Mouse (Mus musculus): ENCODE measurements around the gene Fam83c. TPM values are rescaled to one million over a fixed set of nuclear protein-coding genes. Genes with fewer than 3 reads are reported as not detected.

Gene Fam83c
- polyA plus RNA-seq (2014; fragmentation: Nextera tagmentation; extraction: Ambion mirVana) = 0.15 and 0.27 TPM in 2 replicates

- DNase-seq (ENCODE audit: low spot score) (no peak), ATAC-seq (ENCODE audit: insufficient read depth, low FRiP score, low TSS enrichment) (no peak)
- Histone ChIP-seq H3K4me1 (ENCODE audit: control insufficient read depth, insufficient read depth, low read length) (no peaks in the 10 kb centered on the region), H3K4me3 (ENCODE audit: low read depth, low read length) (no peak within 1 kb of the TSS), H3K27me3 (ENCODE audit: control insufficient read depth, insufficient read depth, low read length) (no peaks in the 10 kb centered on the region), H3K9me3 (ENCODE audit: control insufficient read depth, low read length) (no peaks in the 10 kb centered on the region), H3K36me3 (ENCODE audit: control insufficient read depth, insufficient read depth, low read length) (no peaks in the 10 kb centered on the region), H3K4me2 (ENCODE audit: low read depth) (no peak within 1 kb of the TSS), H3K27ac (ENCODE audit: low read depth, low read length) (no peak within 1 kb of the TSS), H3K9ac (ENCODE audit: low read length) (no peak within 1 kb of the TSS)
- WGBS = 59% methylated on average over 9 of the region's 9 CpGs
These were observed at the start of gene Fam83c for GRCm38 (mm10) chr2:155834732-155835131. Gene Fam83c, minus strand, starts transcription at chr2:155834854.

DNA sequence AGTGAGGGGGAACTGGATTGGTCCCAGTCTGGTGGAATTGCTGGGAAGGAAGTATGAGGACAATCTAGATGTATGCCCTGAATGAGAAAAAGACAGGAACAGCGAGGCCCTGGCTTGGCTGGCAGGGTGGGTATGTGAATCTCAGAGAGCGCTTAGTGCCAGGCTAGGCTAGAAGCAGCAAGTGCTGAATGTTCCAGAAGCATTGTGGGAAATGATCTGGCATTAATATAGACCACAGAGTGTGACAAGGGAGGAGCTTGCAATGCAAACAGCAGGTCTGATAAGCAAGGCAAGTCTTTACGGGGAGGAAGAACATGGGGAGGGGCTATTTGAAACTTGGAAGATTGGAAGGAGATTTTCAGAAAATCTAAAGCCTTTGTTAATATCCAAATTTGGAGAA lies 47.4 kb upstream of the Fam83c start:
- no peak for DNase-seq (ENCODE audit: low spot score)
- Histone ChIP-seq H3K4me2 (ENCODE audit: low read depth) (no peak overlapping the region), H3K27ac (ENCODE audit: low read depth, low read length) (no peak overlapping the region), H3K27me3 (ENCODE audit: control insufficient read depth, insufficient read depth, low read length) (no peaks in the 10 kb centered on the region), H3K4me1 (ENCODE audit: control insufficient read depth, insufficient read depth, low read length) (no peaks in the 10 kb centered on the region), H3K36me3 (ENCODE audit: control insufficient read depth, insufficient read depth, low read length) (peaks cover 3% of the 10 kb centered on the region; the same call in 1 of the 2 replicates), H3K4me3 (ENCODE audit: low read depth, low read length) (no peak overlapping the region), H3K9me3 (ENCODE audit: control insufficient read depth, low read length) (no peaks in the 10 kb centered on the region), H3K9ac (ENCODE audit: low read length) (no peak overlapping the region)
- WGBS = 87% methylated on average over 3 of the region's 3 CpGs
- ATAC-seq (ENCODE audit: insufficient read depth, low FRiP score, low TSS enrichment) = no peak

DNA sequence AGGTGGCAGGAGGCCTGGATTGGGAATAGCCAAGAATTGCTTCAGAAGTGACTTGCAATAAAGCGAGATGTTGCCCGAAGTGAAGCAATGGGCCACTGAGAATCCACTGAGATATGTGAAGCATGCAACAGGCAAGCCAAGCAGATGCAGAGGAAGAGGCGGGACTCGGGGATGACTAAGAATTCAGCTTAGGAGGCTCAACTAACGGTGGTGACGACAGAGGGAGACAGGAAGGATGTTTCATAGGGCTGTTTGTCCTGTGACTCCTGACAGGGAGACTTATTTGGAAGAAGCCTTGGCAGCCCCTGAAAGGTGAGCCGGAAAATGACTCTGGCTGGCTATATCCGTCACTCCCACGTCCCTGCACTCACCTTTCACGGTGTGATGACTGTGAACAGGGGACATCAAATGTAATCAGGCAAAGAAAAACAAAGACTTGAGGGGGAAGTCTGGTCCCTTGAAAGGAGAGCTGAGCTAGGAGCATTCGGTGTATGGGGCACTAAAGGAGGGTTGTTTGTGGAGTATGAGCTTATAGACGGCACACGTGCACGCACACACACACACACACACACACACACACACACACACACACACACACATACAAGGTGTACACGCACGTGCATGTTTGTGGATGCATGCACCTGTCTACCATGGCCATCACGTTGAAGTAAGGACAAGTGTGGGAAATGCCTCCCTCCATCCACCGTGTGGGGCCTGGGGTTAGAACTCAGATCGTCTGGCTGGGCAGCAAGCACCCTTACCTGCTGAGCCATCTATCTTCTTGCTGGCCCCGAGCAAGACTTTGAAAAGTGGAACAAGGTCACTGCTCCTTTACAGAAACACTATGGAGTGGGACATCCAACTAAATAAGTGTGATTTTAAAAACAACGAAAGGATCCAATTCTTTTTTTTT lies 44.6 kb upstream of the Fam83c start:
- no peak for DNase-seq (ENCODE audit: low spot score)
- H3K4me2 ChIP-seq (ENCODE audit: low read depth) = no peak overlapping the region
- ATAC-seq (ENCODE audit: insufficient read depth, low FRiP score, low TSS enrichment) = no peak
- no peaks in the 10 kb centered on the region for H3K36me3 ChIP-seq (ENCODE audit: control insufficient read depth, insufficient read depth, low read length)
- H3K27ac ChIP-seq (ENCODE audit: low read depth, low read length) = no peak overlapping the region
- H3K9ac ChIP-seq (ENCODE audit: low read length) = no peak overlapping the region
- H3K27me3 ChIP-seq (ENCODE audit: control insufficient read depth, insufficient read depth, low read length) = no peaks in the 10 kb centered on the region
- WGBS = 83% methylated on average over 20 of the region's 21 CpGs
- H3K9me3 ChIP-seq (ENCODE audit: control insufficient read depth, low read length) = no peaks in the 10 kb centered on the region
- H3K4me1 ChIP-seq (ENCODE audit: control insufficient read depth, insufficient read depth, low read length) = no peaks in the 10 kb centered on the region
- H3K4me3 ChIP-seq (ENCODE audit: low read depth, low read length) = no peak overlapping the region

DNA sequence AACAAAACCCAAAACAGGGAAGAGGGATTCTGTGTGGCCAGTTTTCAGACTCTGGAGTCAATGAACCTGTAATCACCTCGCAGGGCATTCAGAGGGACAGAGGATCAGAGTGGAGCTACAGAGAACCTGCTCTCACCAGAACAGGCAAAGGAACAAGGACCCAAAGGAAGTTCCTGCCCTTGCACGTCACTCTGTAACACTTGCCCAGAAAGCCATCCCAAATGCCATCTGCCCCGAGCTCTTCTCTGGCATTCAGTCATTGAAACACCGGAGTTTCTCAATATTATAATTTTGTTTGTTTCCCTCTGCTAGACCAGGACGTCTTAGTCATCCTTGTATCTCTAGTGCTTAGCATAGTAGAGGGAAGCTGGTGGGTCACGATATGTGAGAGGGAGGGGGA lies 39.0 kb upstream of the Fam83c start:
- Histone ChIP-seq H3K36me3 (ENCODE audit: control insufficient read depth, insufficient read depth, low read length) (no peaks in the 10 kb centered on the region), H3K27me3 (ENCODE audit: control insufficient read depth, insufficient read depth, low read length) (no peaks in the 10 kb centered on the region), H3K4me3 (ENCODE audit: low read depth, low read length) (no peak overlapping the region), H3K9ac (ENCODE audit: low read length) (no peak overlapping the region), H3K9me3 (ENCODE audit: control insufficient read depth, low read length) (no peaks in the 10 kb centered on the region), H3K4me2 (ENCODE audit: low read depth) (no peak overlapping the region), H3K4me1 (ENCODE audit: control insufficient read depth, insufficient read depth, low read length) (peaks cover 8% of the 10 kb centered on the region; the same call in 1 of the 2 replicates), H3K27ac (ENCODE audit: low read depth, low read length) (0 out of 2 replicates have a peak overlapping the region, but pooled peaks have one; percentile 69)
- WGBS = 88% methylated on average over 6 of the region's 6 CpGs
- DNase-seq (ENCODE audit: low spot score) = no peak
- no peak for ATAC-seq (ENCODE audit: insufficient read depth, low FRiP score, low TSS enrichment)

DNA sequence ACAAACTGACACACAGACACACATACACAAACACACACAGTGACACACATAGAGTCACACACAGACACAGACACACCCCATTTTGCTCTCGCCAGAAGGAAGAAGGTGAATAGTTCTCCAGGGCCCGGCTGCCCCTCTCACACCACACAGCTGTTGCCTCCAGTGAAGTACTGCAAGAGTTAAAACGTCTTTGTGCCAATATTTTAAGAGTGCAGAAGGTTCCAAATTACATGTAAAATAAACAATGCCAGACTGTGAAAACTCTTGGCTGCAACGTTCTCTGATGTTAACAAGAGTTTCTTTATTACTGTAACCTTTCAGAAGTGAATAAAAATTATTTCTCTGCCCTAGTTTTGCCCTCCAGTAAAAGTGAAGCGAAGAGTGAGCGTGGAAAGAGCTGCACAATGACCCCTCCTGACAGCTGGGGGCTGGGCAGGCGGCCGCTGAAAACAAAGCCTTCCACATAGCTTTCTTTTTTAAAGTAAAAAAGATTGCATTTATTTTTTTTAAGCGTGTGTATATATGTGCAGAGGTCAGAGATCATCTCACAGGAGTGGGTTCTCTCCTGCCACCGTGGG lies 38.4 kb upstream of the Fam83c start:
- Histone ChIP-seq H3K9me3 (ENCODE audit: control insufficient read depth, low read length) (no peaks in the 10 kb centered on the region), H3K4me1 (ENCODE audit: control insufficient read depth, insufficient read depth, low read length) (peaks cover 8% of the 10 kb centered on the region; the same call in 1 of the 2 replicates), H3K4me3 (ENCODE audit: low read depth, low read length) (no peak overlapping the region), H3K9ac (ENCODE audit: low read length) (no peak overlapping the region), H3K27ac (ENCODE audit: low read depth, low read length) (peak overlapping the region; percentile 69), H3K27me3 (ENCODE audit: control insufficient read depth, insufficient read depth, low read length) (no peaks in the 10 kb centered on the region), H3K4me2 (ENCODE audit: low read depth) (no peak overlapping the region), H3K36me3 (ENCODE audit: control insufficient read depth, insufficient read depth, low read length) (no peaks in the 10 kb centered on the region)
- 52% methylated on average over 10 of the region's 10 CpGs for WGBS
- DNase-seq (ENCODE audit: low spot score) = no peak
- no peak for ATAC-seq (ENCODE audit: insufficient read depth, low FRiP score, low TSS enrichment)

DNA sequence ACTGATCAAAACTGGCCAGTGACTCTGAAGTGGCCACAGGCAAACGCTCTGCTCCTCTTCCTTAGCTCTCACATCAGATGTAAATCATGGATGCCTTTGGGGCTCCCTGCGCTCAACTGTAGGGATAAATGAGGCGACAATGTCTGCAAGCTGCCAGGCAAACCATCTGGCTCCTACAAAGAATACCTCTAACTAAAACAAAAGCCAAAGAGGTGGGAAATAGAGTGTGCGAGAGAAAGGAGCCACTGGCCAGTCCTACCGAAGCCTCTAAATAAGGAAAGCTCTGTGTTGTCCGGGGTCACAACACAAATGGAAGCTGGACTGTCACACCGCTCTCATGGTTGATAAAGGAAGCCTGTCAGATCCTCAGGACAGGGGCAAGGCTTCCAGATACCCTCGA lies 37.8 kb upstream of the Fam83c start:
- H3K27ac ChIP-seq (ENCODE audit: low read depth, low read length) = peak overlapping the region; percentile 69
- H3K4me3 ChIP-seq (ENCODE audit: low read depth, low read length) = no peak overlapping the region
- no peaks in the 10 kb centered on the region for H3K9me3 ChIP-seq (ENCODE audit: control insufficient read depth, low read length)
- ATAC-seq (ENCODE audit: insufficient read depth, low FRiP score, low TSS enrichment) (no peak), DNase-seq (ENCODE audit: low spot score) (no peak)
- 52% methylated on average over 8 of the region's 8 CpGs for WGBS
- H3K4me2 ChIP-seq (ENCODE audit: low read depth) = no peak overlapping the region
- no peak overlapping the region for H3K9ac ChIP-seq (ENCODE audit: low read length)
- H3K27me3 ChIP-seq (ENCODE audit: control insufficient read depth, insufficient read depth, low read length) = no peaks in the 10 kb centered on the region
- no peaks in the 10 kb centered on the region for H3K36me3 ChIP-seq (ENCODE audit: control insufficient read depth, insufficient read depth, low read length)
- peaks cover 8% of the 10 kb centered on the region; the same call in 1 of the 2 replicates for H3K4me1 ChIP-seq (ENCODE audit: control insufficient read depth, insufficient read depth, low read length)

- 76% methylated on average over 5 of the region's 5 CpGs for WGBS
- Histone ChIP-seq H3K9me3 (ENCODE audit: control insufficient read depth, low read length) (no peaks in the 10 kb centered on the region), H3K36me3 (ENCODE audit: control insufficient read depth, insufficient read depth, low read length) (no peaks in the 10 kb centered on the region), H3K27ac (ENCODE audit: low read depth, low read length) (no peak overlapping the region), H3K4me3 (ENCODE audit: low read depth, low read length) (no peak overlapping the region), H3K4me2 (ENCODE audit: low read depth) (no peak overlapping the region), H3K27me3 (ENCODE audit: control insufficient read depth, insufficient read depth, low read length) (no peaks in the 10 kb centered on the region), H3K9ac (ENCODE audit: low read length) (no peak overlapping the region), H3K4me1 (ENCODE audit: control insufficient read depth, insufficient read depth, low read length) (peaks cover 8% of the 10 kb centered on the region; the same call in 1 of the 2 replicates)
- ATAC-seq (ENCODE audit: insufficient read depth, low FRiP score, low TSS enrichment) (no peak), DNase-seq (ENCODE audit: low spot score) (no peak)
These were observed 35.1 kb upstream of the Fam83c start for GRCm38 (mm10) chr2:155869772-155870171.

DNA sequence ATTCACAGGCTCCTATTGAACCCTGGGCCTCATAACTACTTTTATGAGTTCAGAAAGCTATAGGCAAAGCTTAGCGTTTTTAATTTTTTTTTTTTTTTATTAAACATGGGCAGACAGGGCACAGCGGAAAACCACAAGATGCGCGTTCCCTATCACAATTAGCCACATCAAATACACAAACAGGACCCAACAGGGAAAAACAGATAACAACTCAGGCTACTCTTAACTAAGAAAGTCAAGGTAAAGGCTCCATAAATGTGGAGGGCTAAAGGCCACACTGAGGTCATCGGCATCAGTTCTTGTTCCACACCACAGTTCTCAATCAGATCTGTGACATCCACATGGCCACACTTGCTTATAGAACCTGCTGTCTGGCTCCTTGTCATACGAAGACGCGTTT lies 33.7 kb upstream of the Fam83c start:
- 96% methylated on average over 8 of the region's 8 CpGs for WGBS
- Histone ChIP-seq H3K36me3 (ENCODE audit: control insufficient read depth, insufficient read depth, low read length) (no peaks in the 10 kb centered on the region), H3K4me1 (ENCODE audit: control insufficient read depth, insufficient read depth, low read length) (peaks cover 7% of the 10 kb centered on the region; the same call in 1 of the 2 replicates), H3K4me3 (ENCODE audit: low read depth, low read length) (no peak overlapping the region), H3K9me3 (ENCODE audit: control insufficient read depth, low read length) (no peaks in the 10 kb centered on the region), H3K9ac (ENCODE audit: low read length) (no peak overlapping the region), H3K27ac (ENCODE audit: low read depth, low read length) (no peak overlapping the region), H3K27me3 (ENCODE audit: control insufficient read depth, insufficient read depth, low read length) (no peaks in the 10 kb centered on the region), H3K4me2 (ENCODE audit: low read depth) (no peak overlapping the region)
- DNase-seq (ENCODE audit: low spot score) = no peak
- no peak for ATAC-seq (ENCODE audit: insufficient read depth, low FRiP score, low TSS enrichment)
